ENCODE assay signal across 17 mouse cellular contexts in the genomic region with DNA sequence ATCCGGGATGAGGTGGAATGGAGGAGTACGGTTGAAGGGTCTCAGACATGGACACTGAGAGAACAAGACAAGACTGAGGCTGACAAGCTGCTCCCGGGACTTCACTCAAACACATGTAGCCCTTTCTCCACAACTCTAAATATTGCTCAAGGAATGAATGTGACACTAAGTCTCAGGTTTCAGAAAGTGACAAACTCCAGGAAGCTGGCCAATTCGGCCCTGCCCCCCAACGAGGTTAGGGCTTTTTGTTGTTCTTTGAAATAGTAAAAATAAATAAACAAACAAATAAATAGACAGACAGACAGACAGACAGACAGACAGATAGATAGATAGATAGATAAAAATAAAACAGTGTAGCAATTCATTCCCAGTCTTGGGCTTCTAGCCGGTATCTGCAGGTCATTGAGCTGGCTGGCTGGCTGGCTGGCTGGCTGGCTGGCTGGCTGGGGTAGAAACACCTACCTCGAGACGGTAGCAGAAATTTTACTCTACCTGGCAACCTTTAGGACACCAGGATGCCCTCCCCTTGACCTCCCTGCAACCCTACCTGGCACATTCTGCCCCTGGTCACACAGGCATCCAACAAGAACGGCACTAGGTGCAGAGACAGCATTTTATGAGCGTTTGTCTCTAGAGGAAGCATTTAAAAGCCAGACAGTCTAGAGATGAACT.
"Had no signal": no experiment of that assay in that cellular context is flagged by ENCODE, and none has a peak within 500 bp of the region (broad histone marks: within the 10 kb centered on the region; RNA-seq: fewer than 3 reads in every experiment).

No protein-coding gene starts in this region.

- H3K4me3 ChIP-seq: limb, embryonic 12.5 days; liver, embryonic 13.5 days; megakaryocyte, embryonic 14.5 days; midbrain, embryonic 15.5 days; neural tube, embryonic 12.5 days had no signal

- DNase-seq: kidney, adult 11 months; kidney, adult 9 months; kidney, postnatal 36 days; layer of hippocampus, adult 9-11 months; liver; liver, embryonic 13.5 days; liver, postnatal 0 days; retina, postnatal 1 day; right cerebral cortex, postnatal 4 days; thymus, postnatal 36 days had no signal

- H3K27me3 ChIP-seq: neural tube, embryonic 12.5 days had no signal

- H3K9ac ChIP-seq: limb, embryonic 12.5 days; liver, embryonic 13.5 days; liver, postnatal 0 days; midbrain, embryonic 15.5 days; neural tube, embryonic 12.5 days had no signal

- H3K9me3 ChIP-seq: limb, embryonic 12.5 days; liver, embryonic 13.5 days; megakaryocyte, embryonic 14.5 days; midbrain, embryonic 15.5 days; neural tube, embryonic 12.5 days had no signal

- H3K4me2 ChIP-seq: limb, embryonic 12.5 days; liver, embryonic 13.5 days; midbrain, embryonic 11.5 days; midbrain, embryonic 15.5 days; neural tube, embryonic 12.5 days had no signal

- ATAC-seq: liver, postnatal 0 days; midbrain, embryonic 15.5 days had no signal

- H3K4me1 ChIP-seq: liver, embryonic 13.5 days had no signal

- H3K36me3 ChIP-seq: limb, embryonic 12.5 days; liver, embryonic 13.5 days; midbrain, embryonic 15.5 days; neural tube, embryonic 12.5 days had no signal

- H3K27ac ChIP-seq: kidney, postnatal 0 days; limb, embryonic 12.5 days; liver, embryonic 13.5 days; macrophage; midbrain, embryonic 15.5 days; neural tube, embryonic 12.5 days had no signal
